Mouse (Mus musculus) MEL (cell line): ENCODE results near the gene Hoxd10. TPM values are rescaled to one million over a fixed set of nuclear protein-coding genes. Genes with fewer than 3 reads are reported as not detected.

Experiments used
- DNase-seq: peaks from one replicate; pipeline ENCODE4 v3.0.0; 2011; ENCODE audit warnings: low read depth, low spot score
- H3K27ac ChIP-seq: 2 replicates; pipeline ENCODE4 v1.5.1; 2012; ENCODE audit warnings: low read depth, mild to moderate bottlenecking, control low read depth, low read length, moderate library complexity; ENCODE audit not compliant: control insufficient read depth
- H3K27me3 ChIP-seq, 2 experiments: fragments of 150-350 bp in 1 of 2; sonication (generic) in 1 of 2; 2 replicates each; pipeline ENCODE4 v1.6.1; 2012; ENCODE audit warnings: low read length in 2 of 2, mild to moderate bottlenecking in 2 of 2, improper control_type of control experiment in 1 of 2, moderate library complexity in 1 of 2; ENCODE audit not compliant: insufficient read depth in 2 of 2, control insufficient read depth in 1 of 2
- H3K36me3 ChIP-seq, 2 experiments: 2 replicates each; pipeline ENCODE4 v1.6.1; 2012 to 2014; ENCODE audit warnings: low read length in 2 of 2, improper control_type of control experiment in 1 of 2, inconsistent platforms in 1 of 2, mild to moderate bottlenecking in 1 of 2; ENCODE audit not compliant: insufficient read depth in 2 of 2, control insufficient read depth in 1 of 2
- H3K4me1 ChIP-seq, 2 experiments: fragments of 150-350 bp in 1 of 2; sonication (generic) in 1 of 2; 2 replicates each; pipeline ENCODE4 v1.6.1; 2012; ENCODE audit warnings: low read length in 2 of 2, improper control_type of control experiment in 1 of 2, mild to moderate bottlenecking in 1 of 2; ENCODE audit not compliant: insufficient read depth in 2 of 2, control insufficient read depth in 1 of 2
- H3K4me3 ChIP-seq, 2 experiments: fragments of 150-350 bp in 1 of 2; sonication (generic) in 1 of 2; 2 replicates each; pipeline ENCODE4 v1.5.1; 2012; ENCODE audit warnings: low read depth in 2 of 2, low read length in 2 of 2, mild to moderate bottlenecking in 2 of 2, moderate library complexity in 2 of 2, control low read depth in 1 of 2, improper control_type of control experiment in 1 of 2; ENCODE audit not compliant: control insufficient read depth in 1 of 2, insufficient read depth in 1 of 2
- H3K79me2 ChIP-seq: 2 replicates; pipeline ENCODE4 v1.6.1; 2012; ENCODE audit warnings: mild to moderate bottlenecking, low read length, moderate library complexity; ENCODE audit not compliant: control insufficient read depth, poor library complexity, insufficient read depth
- H3K9ac ChIP-seq: 2 replicates; pipeline ENCODE4 v1.6.1; 2012; ENCODE audit warnings: low read depth, mild to moderate bottlenecking, control low read depth, low read length, moderate library complexity; ENCODE audit not compliant: control insufficient read depth, poor library complexity, severe bottlenecking
- H3K9me3 ChIP-seq: fragments of 150-350 bp; sonication (generic); replicated peaks from 2 replicates; pipeline ENCODE4 v1.6.1; 2012; ENCODE audit warnings: mild to moderate bottlenecking, low read length, improper control_type of control experiment, moderate library complexity; ENCODE audit not compliant: insufficient read depth
- CHD2 ChIP-seq: IDR thresholded peaks from 2 replicates; pipeline ENCODE4 v1.6.1; 2011; ENCODE audit warnings: low read length, improper control_type of control experiment
- E2F4 ChIP-seq: IDR thresholded peaks from 2 replicates; pipeline ENCODE4 v1.6.1; 2011; ENCODE audit warnings: low read depth, low read length, improper control_type of control experiment, borderline replicate concordance
- ELF1 ChIP-seq: IDR thresholded peaks from 2 replicates; pipeline ENCODE4 v1.6.1; 2014; ENCODE audit warnings: low read depth, mild to moderate bottlenecking, inconsistent platforms, low read length, improper control_type of control experiment, moderate library complexity
- EP300 ChIP-seq, 2 experiments: IDR thresholded peaks; 2 replicates each; pipeline ENCODE4 v1.6.1; 2011; ENCODE audit warnings: improper control_type of control experiment in 2 of 2, low read length in 2 of 2, low read depth in 1 of 2, mild to moderate bottlenecking in 1 of 2
- ETS1 ChIP-seq: IDR thresholded peaks from 2 replicates; pipeline ENCODE4 v1.6.1; 2012; ENCODE audit warnings: low read depth, mild to moderate bottlenecking, inconsistent platforms, low read length, improper control_type of control experiment, moderate library complexity
- GATA1 ChIP-seq: IDR thresholded peaks from 2 replicates; pipeline ENCODE4 v1.6.1; 2011; ENCODE audit warnings: low read depth, low read length, improper control_type of control experiment
- JUND ChIP-seq: IDR thresholded peaks from 2 replicates; pipeline ENCODE4 v1.6.1; 2011; ENCODE audit warnings: low read depth, mild to moderate bottlenecking, improper control_type of control experiment, low read length
- MAFK ChIP-seq: IDR thresholded peaks from 2 replicates; pipeline ENCODE4 v1.6.1; 2011; ENCODE audit warnings: low read depth, mild to moderate bottlenecking, low read length, improper control_type of control experiment, borderline replicate concordance
- MAX ChIP-seq: IDR thresholded peaks from 2 replicates; pipeline ENCODE4 v1.6.1; 2011; ENCODE audit warnings: low read length, improper control_type of control experiment
- MXI1 ChIP-seq: IDR thresholded peaks from 2 replicates; pipeline ENCODE4 v1.6.1; 2011; ENCODE audit warnings: mild to moderate bottlenecking, low read depth, low read length, improper control_type of control experiment
- NELFE ChIP-seq: IDR thresholded peaks from 2 replicates; pipeline ENCODE4 v1.6.1; 2011; ENCODE audit warnings: low read depth, low read length, improper control_type of control experiment
- POLR2AphosphoS2 ChIP-seq: IDR thresholded peaks from 2 replicates; pipeline ENCODE4 v1.6.1; 2011; ENCODE audit warnings: low read length, improper control_type of control experiment
- SMC3 ChIP-seq: IDR thresholded peaks from 2 replicates; pipeline ENCODE4 v1.6.1; 2011; ENCODE audit warnings: low read depth, low read length, improper control_type of control experiment
- TCF12 ChIP-seq: IDR thresholded peaks from 2 replicates; pipeline ENCODE4 v1.6.1; 2014; ENCODE audit warnings: low read depth, mild to moderate bottlenecking, inconsistent platforms, low read length, improper control_type of control experiment, moderate library complexity
- USF2 ChIP-seq, 2 experiments: IDR thresholded peaks; 2 replicates each; pipeline ENCODE4 v1.6.1; 2011 to 2012; ENCODE audit warnings: improper control_type of control experiment in 2 of 2, low read length in 2 of 2, borderline replicate concordance in 1 of 2, inconsistent platforms in 1 of 2, low read depth in 1 of 2, mild to moderate bottlenecking in 1 of 2; ENCODE audit not compliant: insufficient read depth in 1 of 2
- ZKSCAN1 ChIP-seq: IDR thresholded peaks from 2 replicates; pipeline ENCODE4 v1.6.1; 2012; ENCODE audit warnings: low read depth, mild to moderate bottlenecking, inconsistent platforms, low read length, improper control_type of control experiment, moderate library complexity
- ZNF384 ChIP-seq: IDR thresholded peaks from 2 replicates; pipeline ENCODE4 v1.6.1; 2012; ENCODE audit warnings: low read depth, mild to moderate bottlenecking, inconsistent platforms, low read length, improper control_type of control experiment
- polyA plus RNA-seq, 2 experiments: library from polyadenylated mRNA; stranded (reverse) in 1 of 2; unstranded in 1 of 2; fragments of >175 nt in 1 of 2; fragments of >200 nt in 1 of 2; gene quantifications; 2 replicates each; pipeline versions ENCODE4 v1.2.1 to v1.2.4; 2012; ENCODE audit warnings: low replicate concordance in 2 of 2, low read depth in 1 of 2; ENCODE audit not compliant: insufficient read length in 2 of 2, insufficient read depth in 1 of 2, missing spikeins in 1 of 2
- total RNA-seq: library from RNA; depleted of rRNA; stranded (reverse); fragments of 300-350 nt; gene quantifications from 2 replicates; pipeline ENCODE4 v1.2.3, GENCODE M21; 2012

The Hoxd10 gene
- total and polyA plus RNA-seq, 3 experiments = not detected

- Histone ChIP-seq H3K9ac (no peak overlapping the region), H3K27ac (no peak overlapping the region), H3K4me3 (no peak overlapping the region), H3K27me3 (no peaks in the 10 kb centered on the region), H3K4me1 (no peaks in the 10 kb centered on the region), H3K9me3 (no peaks in the 10 kb centered on the region), H3K79me2 (no peaks in the 10 kb centered on the region), H3K36me3 (no peaks in the 10 kb centered on the region)
- TF ChIP-seq ELF1 = no peak
- TF ChIP-seq ZKSCAN1 = no peak
- no peak for TF ChIP-seq EP300 (IDR thresholded peaks at IDR 0.05; ENCODE audit: low read depth in 1 of 2, low read length in 2 of 2)
- no peak for TF ChIP-seq USF2 (IDR thresholded peaks at IDR 0.05; ENCODE audit: borderline replicate concordance in 1 of 2, insufficient read depth in 1 of 2, low read depth in 1 of 2, low read length in 2 of 2)
- TF ChIP-seq TCF12 = no peak
- TF ChIP-seq MXI1 = no peak
- no peak for TF ChIP-seq ETS1
- DNase-seq = no peak
These were observed 34.3 kb upstream of the Hoxd10 start for GRCm38 (mm10) chr2:74657251-74658023.

GRCm38 (mm10) chr2:74658024-74658666 is 33.6 kb upstream of the Hoxd10 start:
- H3K9ac ChIP-seq = no peak overlapping the region
- no peak overlapping the region for H3K27ac ChIP-seq
- DNase-seq = no peak
- H3K27me3 ChIP-seq = no peaks in the 10 kb centered on the region
- no peaks in the 10 kb centered on the region for H3K9me3 ChIP-seq
- H3K36me3 ChIP-seq = no peaks in the 10 kb centered on the region
- TF ChIP-seq ETS1 (no peak), POLR2AphosphoS2 (no peak), MAX (no peak), SMC3 (no peak), E2F4 (no peak), CHD2 (no peak), JUND (no peak), MAFK (no peak), NELFE (no peak), TCF12 (no peak), GATA1 (no peak), ZNF384 (no peak)
- H3K4me3 ChIP-seq = no peak overlapping the region
- H3K79me2 ChIP-seq = no peaks in the 10 kb centered on the region
- H3K4me1 ChIP-seq = no peaks in the 10 kb centered on the region
